Mouse (Mus musculus): ENCODE measurements around the gene Ccr4.

- no peak for TF ChIP-seq CTCF (IDR thresholded peaks at IDR 0.05; ENCODE audit: low read depth, low read length)
- no peak for TF ChIP-seq POLR2A (IDR thresholded peaks at IDR 0.05; ENCODE audit: extremely low read depth, insufficient read depth, low read length)
Observed at GRCm38 (mm10) chr9:114506564-114506963, 1.8 kb upstream of the Ccr4 start.
